Mouse (Mus musculus) liver, embryonic 15.5 days (tissue): Measurements from ENCODE around the gene Foxk2. TPM values are rescaled to one million over a fixed set of nuclear protein-coding genes. Genes with fewer than 3 reads are reported as not detected.
A peak's percentile ranks its signal among the peaks of the same experiment; 100 is the strongest.

Source experiments
- ATAC-seq: fragments of 200-750 bp; cut with Nextera tagmentation; 2 replicates; pipeline ENCODE4 v1.8.0; 2017; ENCODE audit warnings: moderate number of reproducible peaks, mild to moderate bottlenecking, moderate library complexity; ENCODE audit not compliant: insufficient read depth
- H3K27ac ChIP-seq: fragments of 300-500 bp; sonication (generic); replicated peaks from 2 replicates; pipeline ENCODE4 v1.5.1; 2015; ENCODE audit warnings: mild to moderate bottlenecking, inconsistent platforms
- H3K27me3 ChIP-seq: fragments of 300-500 bp; sonication (generic); 2 replicates; pipeline ENCODE4 v1.6.1; 2015; ENCODE audit warnings: mild to moderate bottlenecking, inconsistent platforms
- H3K36me3 ChIP-seq: fragments of 300-500 bp; sonication (generic); replicated peaks from 2 replicates; pipeline ENCODE4 v1.6.1; 2015; ENCODE audit warnings: moderate library complexity, mild to moderate bottlenecking, inconsistent platforms
- H3K4me1 ChIP-seq: fragments of 300-500 bp; sonication (generic); replicated peaks from 2 replicates; pipeline ENCODE4 v1.6.1; 2015; ENCODE audit warnings: inconsistent platforms
- H3K4me2 ChIP-seq: fragments of 300-500 bp; sonication (generic); 2 replicates; pipeline ENCODE4 v1.6.1; 2015; ENCODE audit warnings: moderate library complexity, mild to moderate bottlenecking, inconsistent platforms
- H3K4me3 ChIP-seq: fragments of 300-500 bp; sonication (generic); replicated peaks from 2 replicates; pipeline ENCODE4 v1.5.1; 2015; ENCODE audit warnings: mild to moderate bottlenecking, inconsistent platforms
- H3K9ac ChIP-seq: fragments of 300-500 bp; sonication (generic); 2 replicates; pipeline ENCODE4 v1.6.1; 2015; ENCODE audit warnings: moderate library complexity, mild to moderate bottlenecking, inconsistent platforms
- H3K9me3 ChIP-seq: fragments of 300-500 bp; sonication (generic); replicated peaks from 2 replicates; pipeline ENCODE4 v1.6.1; 2016; ENCODE audit warnings: inconsistent platforms
- WGBS: fragments of 180-500 bp; shearing (Covaris S2); methylation state at CpG from one replicate; pipeline ENCODE4 v1.1.7; 2015; ENCODE audit warnings: mixed read lengths; ENCODE audit not compliant: insufficient replicate concordance; 5-methylcytosine and 5-hydroxymethylcytosine counted together
- polyA plus RNA-seq: library from polyadenylated mRNA; unstranded; fragments of >200 nt; fragmentation: Nextera tagmentation; extraction: Ambion mirVana; gene quantifications from 2 replicates; pipeline ENCODE4 v1.2.1, GENCODE M21; 2015

The Foxk2 gene
- polyA plus RNA-seq, result 2.8 and 3.9 TPM in 2 replicates

GRCm38 (mm10) chr11:121259160-121260100, at the start of gene Foxk2:
Foxk2 (plus strand) TSS chr11:121259990.
- H3K4me2 ChIP-seq, result peak within 1 kb of the TSS; percentile 97
- no peaks in the 10 kb centered on the region for H3K9me3 ChIP-seq
- H3K4me1 ChIP-seq, result peaks cover 46% of the 10 kb centered on the region
- peak within 1 kb of the TSS; percentile 87 for H3K27ac ChIP-seq
- ATAC-seq, result peak; percentile 98
- under 1% methylated on average over 84 of the region's 91 CpGs for WGBS
- H3K9ac ChIP-seq, result peak within 1 kb of the TSS; percentile 96
- H3K36me3 ChIP-seq, result peaks cover 53% of the 10 kb centered on the region
- H3K4me3 ChIP-seq, result peak within 1 kb of the TSS; percentile 97
- no peaks in the 10 kb centered on the region for H3K27me3 ChIP-seq

DNA sequence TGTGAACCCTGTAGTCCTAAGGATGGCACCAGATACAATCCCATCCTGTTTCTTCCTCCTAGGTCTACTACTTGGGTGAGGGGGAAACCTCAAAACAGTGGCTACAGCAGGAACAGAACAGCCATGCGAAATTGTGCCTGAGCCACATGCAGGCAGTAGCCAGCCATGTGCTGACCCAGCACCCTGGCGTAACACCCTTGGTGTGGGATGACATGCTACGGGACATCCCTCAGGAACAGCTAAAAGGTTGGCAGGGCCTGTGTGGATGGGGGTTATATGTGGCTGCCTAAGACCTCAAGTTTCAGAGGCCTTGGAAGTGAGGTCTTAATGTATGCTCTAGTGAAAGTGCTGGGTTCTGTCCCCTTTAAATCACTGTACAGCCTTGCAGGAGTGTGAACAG, 43.0 kb upstream of the Foxk2 start:
- Histone ChIP-seq H3K4me3 (no peak overlapping the region), H3K36me3 (peaks cover 46% of the 10 kb centered on the region), H3K9me3 (no peaks in the 10 kb centered on the region), H3K4me1 (0 out of 2 replicates have a peak, but pooled peaks cover 3% of the 10 kb centered on the region), H3K27me3 (no peaks in the 10 kb centered on the region), H3K4me2 (no peak overlapping the region), H3K27ac (no peak overlapping the region), H3K9ac (no peak overlapping the region)
- no peak for ATAC-seq
- WGBS, result 82% methylated on average over 3 of the region's 3 CpGs

GRCm38 (mm10) chr11:121219776-121220175, 40.0 kb upstream of the Foxk2 start:
- H3K9ac ChIP-seq, result no peak overlapping the region
- H3K4me2 ChIP-seq, result no peak overlapping the region
- H3K4me3 ChIP-seq, result no peak overlapping the region
- ATAC-seq, result no peak
- peaks cover 70% of the 10 kb centered on the region for H3K36me3 ChIP-seq
- no peaks in the 10 kb centered on the region for H3K27me3 ChIP-seq
- no peaks in the 10 kb centered on the region for H3K9me3 ChIP-seq
- H3K27ac ChIP-seq, result no peak overlapping the region
- H3K4me1 ChIP-seq, result no peaks in the 10 kb centered on the region
- 83% methylated on average over 11 of the region's 11 CpGs for WGBS

- no peak overlapping the region for H3K27ac ChIP-seq
- H3K4me3 ChIP-seq, result no peak overlapping the region
- no peak overlapping the region for H3K9ac ChIP-seq
- no peaks in the 10 kb centered on the region for H3K27me3 ChIP-seq
- H3K9me3 ChIP-seq, result no peaks in the 10 kb centered on the region
- peaks cover 80% of the 10 kb centered on the region for H3K36me3 ChIP-seq
- no peak overlapping the region for H3K4me2 ChIP-seq
- H3K4me1 ChIP-seq, result no peaks in the 10 kb centered on the region
- 91% methylated on average over 5 of the region's 5 CpGs for WGBS
- ATAC-seq, result no peak
Observed at GRCm38 (mm10) chr11:121220771-121221170, 39.0 kb upstream of the Foxk2 start.

DNA sequence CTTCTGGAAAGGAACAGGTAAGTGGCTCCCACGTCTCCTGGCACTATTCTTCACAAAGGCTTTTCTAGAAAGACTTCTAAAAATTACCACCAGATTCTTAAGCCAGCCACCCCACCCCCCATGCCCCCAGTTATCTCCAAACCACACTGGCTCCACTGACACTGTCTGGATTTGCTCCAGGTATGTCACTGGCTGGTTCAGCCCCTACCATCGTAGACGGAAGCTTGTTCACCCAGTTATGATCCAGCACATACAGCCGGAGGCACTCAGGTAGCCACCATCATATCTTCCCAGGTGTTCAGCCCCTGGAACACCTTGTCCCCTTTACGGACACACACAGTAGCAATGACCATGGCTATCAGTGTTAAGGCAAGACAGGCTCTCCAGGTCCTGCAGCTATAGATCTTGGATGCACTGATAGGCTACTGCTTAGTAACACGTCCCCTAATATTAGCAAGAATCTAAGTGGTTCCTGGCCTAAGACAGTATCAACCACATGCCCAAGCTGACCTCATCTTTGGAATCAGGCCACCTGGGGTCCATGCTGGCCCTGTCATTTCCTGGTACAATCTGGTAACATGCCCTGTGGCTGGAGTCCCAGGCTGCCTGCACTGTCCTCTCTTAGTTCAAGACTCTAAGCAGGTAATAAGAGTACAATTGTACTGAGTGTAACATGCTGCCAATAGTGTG, 38.3 kb upstream of the Foxk2 start:
- 65% methylated on average over 6 of the region's 6 CpGs for WGBS
- H3K9ac ChIP-seq, result no peak overlapping the region

GRCm38 (mm10) chr11:121228129-121229017, 31.4 kb upstream of the Foxk2 start:
- peak overlapping the region; percentile 79 for H3K4me2 ChIP-seq
- H3K36me3 ChIP-seq, result peaks cover 45% of the 10 kb centered on the region
- 11% methylated on average over 21 of the region's 21 CpGs for WGBS
- H3K9me3 ChIP-seq, result no peaks in the 10 kb centered on the region
- peak overlapping the region; percentile 85 for H3K9ac ChIP-seq
- no peaks in the 10 kb centered on the region for H3K27me3 ChIP-seq
- ATAC-seq, result peak; percentile 7
- peak overlapping the region; percentile 71 for H3K4me3 ChIP-seq
- peaks cover 45% of the 10 kb centered on the region for H3K4me1 ChIP-seq
- peak overlapping the region; percentile 91 for H3K27ac ChIP-seq

More for the DNA sequence above, 38.3 kb upstream of the Foxk2 start:
- Histone ChIP-seq H3K4me2 (no peak overlapping the region), H3K9me3 (no peaks in the 10 kb centered on the region), H3K27ac (no peak overlapping the region), H3K4me3 (no peak overlapping the region), H3K4me1 (no peaks in the 10 kb centered on the region), H3K27me3 (no peaks in the 10 kb centered on the region), H3K36me3 (peaks cover 87% of the 10 kb centered on the region)
- ATAC-seq, result no peak

DNA sequence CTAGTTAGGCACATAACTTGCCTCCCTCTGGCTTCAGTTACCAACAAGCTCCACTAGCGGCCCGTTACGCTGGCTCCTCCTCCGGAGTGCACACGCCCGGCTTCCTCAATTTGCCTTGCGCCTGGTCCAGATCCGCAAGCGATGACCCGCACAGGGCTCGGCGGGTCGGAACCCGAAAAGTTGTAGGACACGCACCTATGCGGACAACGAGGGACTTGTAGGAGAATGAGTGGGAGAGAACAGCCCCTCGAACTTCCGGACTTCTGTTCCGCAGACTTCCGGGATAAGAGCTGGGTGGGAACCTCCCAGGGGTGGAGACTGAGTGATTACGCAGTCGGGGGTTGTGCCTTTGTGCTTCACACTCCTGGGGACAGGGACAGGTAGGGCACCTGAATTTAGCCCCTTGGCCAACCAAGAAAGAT, 30.8 kb upstream of the Foxk2 start, which contains the start of gene Cybc1:
Gene Cybc1, minus strand, starts transcription at position 305 of the 422 bp plus-strand sequence.
- H3K4me1 ChIP-seq, result peaks cover 50% of the 10 kb centered on the region
- ATAC-seq, result peak; percentile 90
- H3K4me2 ChIP-seq, result peak within 1 kb of the TSS; percentile 79
- H3K9ac ChIP-seq, result peak within 1 kb of the TSS; percentile 85
- H3K27me3 ChIP-seq, result no peaks in the 10 kb centered on the region
- H3K27ac ChIP-seq, result peak within 1 kb of the TSS; percentile 91
- peak within 1 kb of the TSS; percentile 71 for H3K4me3 ChIP-seq
- 0% methylated on average over 23 of the region's 23 CpGs for WGBS
- no peaks in the 10 kb centered on the region for H3K9me3 ChIP-seq
- H3K36me3 ChIP-seq, result peaks cover 39% of the 10 kb centered on the region

GRCm38 (mm10) chr11:121231191-121231590, 28.6 kb upstream of the Foxk2 start:
- peak overlapping the region; percentile 85 for H3K27ac ChIP-seq
- 70% methylated on average over 4 of the region's 4 CpGs for WGBS

DNA sequence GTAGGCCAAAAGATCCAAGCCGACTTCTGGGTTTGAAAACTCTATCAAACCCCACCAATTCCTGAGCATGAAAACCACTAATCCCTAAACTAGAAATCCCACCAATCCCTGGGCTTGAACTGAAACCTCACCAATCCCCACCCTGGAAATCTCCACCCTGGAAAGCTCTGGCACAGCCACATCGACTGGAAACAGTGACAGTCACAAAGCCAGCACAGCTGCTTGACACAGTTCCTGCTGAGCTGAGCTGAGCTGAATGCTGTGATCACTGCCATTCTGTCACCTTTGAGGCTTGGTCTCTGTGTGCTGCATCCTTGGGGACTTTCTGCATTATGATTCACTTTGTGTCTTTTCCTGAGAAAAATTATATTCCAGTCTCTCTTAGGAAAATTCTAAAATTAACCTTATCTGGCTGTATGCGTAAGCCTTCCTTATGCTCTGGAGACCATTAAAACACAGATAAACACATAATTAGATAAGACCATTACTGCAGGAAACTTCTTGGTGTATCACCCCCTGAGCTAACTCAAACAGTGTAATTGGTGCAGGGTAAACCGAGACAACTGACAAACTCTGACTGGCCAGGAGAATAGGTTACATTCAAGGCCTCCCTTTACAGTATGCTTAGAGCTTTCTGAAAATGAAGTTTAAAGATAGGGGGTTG, 28.0 kb upstream of the Foxk2 start:
- Histone ChIP-seq H3K27me3 (no peaks in the 10 kb centered on the region), H3K9ac (peak overlapping the region; percentile 9; the same call in 1 of the 2 replicates), H3K9me3 (no peaks in the 10 kb centered on the region), H3K4me3 (no peak overlapping the region), H3K27ac (peak overlapping the region; percentile 85), H3K4me2 (peak overlapping the region; percentile 30; the same call in 1 of the 2 replicates), H3K4me1 (peaks cover 73% of the 10 kb centered on the region), H3K36me3 (peaks cover 12% of the 10 kb centered on the region)
- ATAC-seq, result no peak
- 30% methylated on average over 4 of the region's 4 CpGs for WGBS

More at GRCm38 (mm10) chr11:121231191-121231590, 28.6 kb upstream of the Foxk2 start:
- Histone ChIP-seq H3K4me3 (no peak overlapping the region), H3K9ac (peak overlapping the region; percentile 9; the same call in 1 of the 2 replicates), H3K36me3 (peaks cover 17% of the 10 kb centered on the region), H3K27me3 (no peaks in the 10 kb centered on the region), H3K4me1 (peaks cover 70% of the 10 kb centered on the region), H3K4me2 (no peak overlapping the region), H3K9me3 (no peaks in the 10 kb centered on the region)
- ATAC-seq, result no peak

DNA sequence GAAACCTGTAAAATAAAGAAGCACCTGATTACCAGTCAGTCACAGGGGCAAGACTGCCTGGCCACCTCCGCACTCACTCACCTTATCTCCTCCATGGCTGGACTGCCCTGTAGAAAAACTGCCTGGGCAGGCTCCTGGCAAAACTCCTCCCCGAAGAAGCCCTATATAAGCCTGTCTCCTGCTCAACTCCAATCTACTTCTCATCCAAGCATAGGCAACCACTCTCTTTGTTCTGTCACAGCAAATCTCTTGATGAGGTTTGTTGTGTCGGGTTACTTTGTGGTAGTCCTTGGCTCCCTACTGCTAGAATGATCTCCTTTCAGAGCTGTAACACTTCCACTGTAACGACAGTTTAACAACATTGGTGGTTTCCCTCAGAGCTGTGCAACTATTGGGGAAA, 27.1 kb upstream of the Foxk2 start:
- no peak for ATAC-seq
- 23% methylated on average over 4 of the region's 4 CpGs for WGBS
- no peaks in the 10 kb centered on the region for H3K9me3 ChIP-seq
- no peak overlapping the region for H3K4me3 ChIP-seq
- H3K4me2 ChIP-seq, result no peak overlapping the region
- H3K27ac ChIP-seq, result peak overlapping the region; percentile 60
- H3K36me3 ChIP-seq, result 0 out of 2 replicates have a peak, but pooled peaks cover 3% of the 10 kb centered on the region
- H3K9ac ChIP-seq, result no peak overlapping the region
- no peaks in the 10 kb centered on the region for H3K27me3 ChIP-seq
- H3K4me1 ChIP-seq, result peaks cover 70% of the 10 kb centered on the region
